Mouse (Mus musculus): Measurements from ENCODE around the gene Tkt. TPM values are rescaled to one million over a fixed set of nuclear protein-coding genes. Genes with fewer than 3 reads are reported as not detected.

Gene Tkt
- polyA plus RNA-seq, 1 experiment = 137 TPM

DNA sequence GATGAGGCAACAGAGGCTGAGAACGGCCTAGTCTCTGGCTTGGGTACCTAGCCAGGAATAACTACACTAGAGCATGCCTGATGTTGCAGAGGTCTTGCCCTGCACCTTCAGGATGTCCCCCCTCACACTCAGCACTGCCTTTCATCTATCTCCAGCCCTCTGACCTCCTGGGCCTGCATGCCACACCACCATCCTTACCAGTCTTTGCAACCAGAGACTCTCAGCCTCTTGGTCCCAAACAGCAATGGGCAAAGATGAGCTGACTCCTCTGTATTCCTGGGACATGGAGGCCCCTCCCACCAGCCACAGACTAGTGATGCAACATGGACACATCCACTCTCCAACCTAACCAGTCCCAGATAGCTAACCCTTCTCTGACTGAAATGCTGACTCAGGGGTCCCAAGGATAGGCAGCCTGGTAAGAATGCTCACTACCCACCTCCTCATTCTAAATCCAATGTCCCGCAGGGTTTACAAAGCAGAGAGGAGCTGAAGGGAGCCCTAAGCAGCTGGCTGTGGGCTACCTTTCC lies 70.7 kb downstream of the Tkt start:
- DNase-seq (ENCODE audit: low spot score) = no peak

GRCm38 (mm10) chr14:30619982-30620578 lies 71.9 kb downstream of the Tkt start:
- DNase-seq (ENCODE audit: low spot score) = no peak

GRCm38 (mm10) chr14:30622130-30622529 lies 74.0 kb downstream of the Tkt start:
- DNase-seq (ENCODE audit: low spot score) = no peak

- no peak for DNase-seq (ENCODE audit: low spot score)
Measured at GRCm38 (mm10) chr14:30622556-30622955, 74.4 kb downstream of the Tkt start.

Other genes starting within 250 kb of the Tkt start
- gene Dcp1a, start 68.8 kb upstream of the Tkt start, polyA plus RNA-seq (2012; rRNA removed) = 26.2 and 28.7 TPM in 2 replicates
- gene Cacna1d, start 56.9 kb upstream of the Tkt start, polyA plus RNA-seq (2012; rRNA removed) = 2.7 and 3.4 TPM in 2 replicates
- 85.8 and 105 TPM in 2 replicates for gene Prkcd, start 77.9 kb downstream of the Tkt start, polyA plus RNA-seq (2012; rRNA removed)
- 17.2 and 17.6 TPM in 2 replicates for gene Rft1, start 106.0 kb downstream of the Tkt start, polyA plus RNA-seq (2012; rRNA removed)
- gene Sfmbt1, start 166.5 kb downstream of the Tkt start, polyA plus RNA-seq (2012; rRNA removed) = 3.9 and 5.9 TPM in 2 replicates